Mouse (Mus musculus): ENCODE results near the gene Vmn2r109.
"Not testable (repeated sequence)": the region's sequence is repeated elsewhere in the genome, so short reads cannot be mapped to it uniquely, and the experiment has no call there.

Gene Vmn2r109

GRCm38 (mm10) chr17:20564656-20565055, at the start of gene Vmn2r109:
Gene Vmn2r109, minus strand, starts transcription at chr17:20564756.
- no peak for DNase-seq (ENCODE audit: low spot score in 2 of 2)

- no peak for DNase-seq (ENCODE audit: low spot score in 2 of 2)
Measured at GRCm38 (mm10) chr17:20596323-20596722, 31.8 kb upstream of the Vmn2r109 start, which contains the start of gene Vmn2r110. Gene Vmn2r110, minus strand, starts transcription at chr17:20596423.

- DNase-seq (ENCODE audit: low spot score in 2 of 2), result not testable (repeated sequence)
Measured at GRCm38 (mm10) chr17:20508247-20508646, 56.3 kb downstream of the Vmn2r109 start.

- no peak for DNase-seq (ENCODE audit: low spot score in 2 of 2)
Measured at GRCm38 (mm10) chr17:20497858-20498257, 66.7 kb downstream of the Vmn2r109 start, which contains the start of gene Vmn1r225. Gene Vmn1r225, plus strand, starts transcription at chr17:20498158.
